Mouse (Mus musculus) intestine, postnatal 0 days (tissue): ENCODE measurements at regions not wholly inside any gene's neighbourhood (a gene's known extent, or its start where the extent isn't known, plus 50 kb on each side); places are given as distances from the start of the nearest gene placed in this dataset.

Source experiments
- ATAC-seq: fragments of 200-750 bp; cut with Nextera tagmentation; 2 replicates; pipeline ENCODE4 v1.8.0; 2017; ENCODE audit warnings: mild to moderate bottlenecking, moderate TSS enrichment, moderate library complexity
- H3K27ac ChIP-seq: fragments of 300-500 bp; sonication (generic); 2 replicates; pipeline ENCODE4 v1.5.1; 2014; ENCODE audit warnings: mild to moderate bottlenecking, low read depth, low read length, moderate library complexity
- H3K27me3 ChIP-seq: fragments of 300-500 bp; sonication (generic); replicated peaks from 2 replicates; pipeline ENCODE4 v1.6.1; 2014; ENCODE audit warnings: low read length, mixed read lengths; ENCODE audit not compliant: control insufficient read depth, insufficient read depth
- H3K36me3 ChIP-seq: fragments of 300-500 bp; sonication (generic); 2 replicates; pipeline ENCODE4 v1.6.1; 2014; ENCODE audit warnings: mild to moderate bottlenecking, moderate library complexity; ENCODE audit not compliant: control insufficient read depth, insufficient read depth
- H3K4me1 ChIP-seq: fragments of 300-500 bp; sonication (generic); replicated peaks from 2 replicates; pipeline ENCODE4 v1.6.1; 2014; ENCODE audit warnings: antibody characterized with exemption, low read length, mixed read lengths; ENCODE audit not compliant: control insufficient read depth, insufficient read depth
- H3K4me2 ChIP-seq: fragments of 300-500 bp; sonication (generic); replicated peaks from 2 replicates; pipeline ENCODE4 v1.6.1; 2014; ENCODE audit warnings: low read depth, mild to moderate bottlenecking, moderate library complexity
- H3K4me3 ChIP-seq: fragments of 300-500 bp; sonication (generic); 2 replicates; pipeline ENCODE4 v1.5.1; 2014; ENCODE audit warnings: low read depth, low read length
- H3K9ac ChIP-seq: fragments of 300-500 bp; sonication (generic); 2 replicates; pipeline ENCODE4 v1.6.1; 2014; ENCODE audit warnings: mild to moderate bottlenecking, low read depth, low read length
- H3K9me3 ChIP-seq: fragments of 300-500 bp; sonication (generic); 2 replicates; pipeline ENCODE4 v1.6.1; 2016; ENCODE audit warnings: mixed run types; ENCODE audit not compliant: control insufficient read depth
- CTCF ChIP-seq: sonication (generic); IDR thresholded peaks from 2 replicates; pipeline ENCODE4 v1.5.1; 2016; ENCODE audit warnings: low read depth, mild to moderate bottlenecking, control low read depth, antibody characterized with exemption, moderate library complexity
- WGBS: fragments of 180-500 bp; shearing (Covaris S2); extraction: QIAGEN DNeasy Blood & Tissue Kit; methylation state at CpG from one replicate; pipeline ENCODE4 v1.1.7; 2014; 5-methylcytosine and 5-hydroxymethylcytosine counted together

- TF ChIP-seq CTCF, result no peak
Observed at GRCm38 (mm10) chr3:78825505-78825904, 460.8 kb downstream of the Rapgef2 start.

GRCm38 (mm10) chr3:78812425-78812824 is 473.9 kb downstream of the Rapgef2 start:
- Histone ChIP-seq H3K27ac (no peak overlapping the region), H3K27me3 (no peaks in the 10 kb centered on the region), H3K9ac (no peak overlapping the region), H3K36me3 (no peaks in the 10 kb centered on the region), H3K4me1 (no peaks in the 10 kb centered on the region), H3K4me3 (no peak overlapping the region), H3K4me2 (no peak overlapping the region), H3K9me3 (no peaks in the 10 kb centered on the region)
- ATAC-seq, result no peak
- WGBS, result 64% methylated on average over 3 of the region's 3 CpGs
- TF ChIP-seq CTCF, result no peak

More at GRCm38 (mm10) chr3:78825505-78825904, 460.8 kb downstream of the Rapgef2 start:
- Histone ChIP-seq H3K4me3 (no peak overlapping the region), H3K4me2 (no peak overlapping the region), H3K9ac (no peak overlapping the region), H3K27me3 (no peaks in the 10 kb centered on the region), H3K9me3 (no peaks in the 10 kb centered on the region), H3K27ac (no peak overlapping the region), H3K4me1 (no peaks in the 10 kb centered on the region), H3K36me3 (no peaks in the 10 kb centered on the region)
- no peak for ATAC-seq
- WGBS, result 49% methylated on average over 2 of the region's 2 CpGs

- no peaks in the 10 kb centered on the region for H3K27me3 ChIP-seq
- 92% methylated on average over 5 of the region's 5 CpGs for WGBS
- no peak overlapping the region for H3K4me2 ChIP-seq
- TF ChIP-seq CTCF, result no peak
- H3K36me3 ChIP-seq, result no peaks in the 10 kb centered on the region
- no peak overlapping the region for H3K27ac ChIP-seq
- no peak overlapping the region for H3K4me3 ChIP-seq
- ATAC-seq, result no peak
- no peak overlapping the region for H3K9ac ChIP-seq
- no peaks in the 10 kb centered on the region for H3K9me3 ChIP-seq
- H3K4me1 ChIP-seq, result no peaks in the 10 kb centered on the region
Observed at GRCm38 (mm10) chr3:78810431-78811152, 475.7 kb downstream of the Rapgef2 start.

- no peaks in the 10 kb centered on the region for H3K27me3 ChIP-seq
- no peak overlapping the region for H3K4me3 ChIP-seq
- H3K9ac ChIP-seq, result no peak overlapping the region
- H3K4me1 ChIP-seq, result no peaks in the 10 kb centered on the region
- TF ChIP-seq CTCF, result no peak
- H3K36me3 ChIP-seq, result no peaks in the 10 kb centered on the region
- H3K9me3 ChIP-seq, result no peaks in the 10 kb centered on the region
- no peak overlapping the region for H3K4me2 ChIP-seq
- 73% methylated on average over 2 of the region's 2 CpGs for WGBS
- ATAC-seq, result no peak
- H3K27ac ChIP-seq, result no peak overlapping the region
Observed at GRCm38 (mm10) chr3:78803176-78803575, 483.1 kb downstream of the Rapgef2 start.

GRCm38 (mm10) chr3:78795951-78796455 is 490.3 kb downstream of the Rapgef2 start:
- H3K27ac ChIP-seq, result no peak overlapping the region
- no peak for TF ChIP-seq CTCF
- H3K4me1 ChIP-seq, result no peaks in the 10 kb centered on the region
- no peak overlapping the region for H3K9ac ChIP-seq
- 82% methylated on average over 4 of the region's 4 CpGs for WGBS
- no peaks in the 10 kb centered on the region for H3K27me3 ChIP-seq
- no peaks in the 10 kb centered on the region for H3K36me3 ChIP-seq
- H3K4me2 ChIP-seq, result no peak overlapping the region
- H3K9me3 ChIP-seq, result no peaks in the 10 kb centered on the region
- no peak overlapping the region for H3K4me3 ChIP-seq
- no peak for ATAC-seq

GRCm38 (mm10) chr3:78792440-78793057 is 493.8 kb downstream of the Rapgef2 start:
- Histone ChIP-seq H3K9ac (no peak overlapping the region), H3K27me3 (no peaks in the 10 kb centered on the region), H3K4me3 (no peak overlapping the region), H3K9me3 (no peaks in the 10 kb centered on the region), H3K36me3 (no peaks in the 10 kb centered on the region), H3K4me2 (no peak overlapping the region), H3K4me1 (no peaks in the 10 kb centered on the region), H3K27ac (no peak overlapping the region)
- 97% methylated on average over 7 of the region's 7 CpGs for WGBS
- no peak for TF ChIP-seq CTCF
- ATAC-seq, result no peak
